Mouse (Mus musculus): ENCODE results near the gene Rhox2f. TPM values are rescaled to one million over a fixed set of nuclear protein-coding genes. Genes with fewer than 3 reads are reported as not detected.
"Not testable (repeated sequence)": the region's sequence is repeated elsewhere in the genome, so short reads cannot be mapped to it uniquely, and the experiment has no call there.

Gene Rhox2f
- polyA plus RNA-seq (2021) = not detected

GRCm38 (mm10) chrX:37571105-37571504 lies at the start of gene Rhox2f:
TSS of gene Rhox2f (plus strand) at chrX:37571405.
- POLR2A ChIA-PET; H3K27me3 ChIP-seq; CTCF ChIA-PET; in situ Hi-C loops (cut with MboI; ENCODE audit: low pct_unique_long_range_greater_than_20kb); ATAC-seq; DNase-seq (ENCODE audit: low read depth, low spot score): not testable (repeated sequence)

- DNase-seq (ENCODE audit: low read depth, low spot score); in situ Hi-C loops (cut with MboI; ENCODE audit: low pct_unique_long_range_greater_than_20kb); H3K27me3 ChIP-seq; POLR2A ChIA-PET; ATAC-seq; CTCF ChIA-PET: not testable (repeated sequence)
Observed at GRCm38 (mm10) chrX:37530152-37530551, 41.1 kb upstream of the Rhox2f start, which contains the start of gene Rhox2e. TSS of gene Rhox2e (plus strand) at chrX:37530452.

GRCm38 (mm10) chrX:37541719-37542118 lies 29.5 kb upstream of the Rhox2f start, which contains the start of gene Rhox3e:
TSS of gene Rhox3e (plus strand) at chrX:37542019.
- H3K27me3 ChIP-seq; in situ Hi-C loops (cut with MboI; ENCODE audit: low pct_unique_long_range_greater_than_20kb); CTCF ChIA-PET; POLR2A ChIA-PET; ATAC-seq; DNase-seq (ENCODE audit: low read depth, low spot score): not testable (repeated sequence)

GRCm38 (mm10) chrX:37557112-37557511 lies 14.1 kb upstream of the Rhox2f start, which contains the start of gene Rhox4e:
TSS of gene Rhox4e (plus strand) at chrX:37557412.
- POLR2A ChIA-PET; CTCF ChIA-PET; H3K27me3 ChIP-seq; in situ Hi-C loops (cut with MboI; ENCODE audit: low pct_unique_long_range_greater_than_20kb); ATAC-seq; DNase-seq (ENCODE audit: low read depth, low spot score): not testable (repeated sequence)

- POLR2A ChIA-PET; in situ Hi-C loops (cut with MboI; ENCODE audit: low pct_unique_long_range_greater_than_20kb); ATAC-seq; CTCF ChIA-PET; H3K27me3 ChIP-seq; DNase-seq (ENCODE audit: low read depth, low spot score): not testable (repeated sequence)
Observed at GRCm38 (mm10) chrX:37572638-37573037, 1.4 kb downstream of the Rhox2f start.

- in situ Hi-C loops (cut with MboI; ENCODE audit: low pct_unique_long_range_greater_than_20kb); ATAC-seq; CTCF ChIA-PET; POLR2A ChIA-PET; H3K27me3 ChIP-seq; DNase-seq (ENCODE audit: low read depth, low spot score): not testable (repeated sequence)
Observed at GRCm38 (mm10) chrX:37580692-37581091, 9.5 kb downstream of the Rhox2f start, which contains the start of gene Rhox3f. TSS of gene Rhox3f (plus strand) at chrX:37580992.

GRCm38 (mm10) chrX:37607604-37608003 lies 36.4 kb downstream of the Rhox2f start, which contains the start of gene Rhox4f:
TSS of gene Rhox4f (minus strand) at chrX:37607704.
- H3K27me3 ChIP-seq; POLR2A ChIA-PET; DNase-seq (ENCODE audit: low read depth, low spot score); ATAC-seq; in situ Hi-C loops (cut with MboI; ENCODE audit: low pct_unique_long_range_greater_than_20kb); CTCF ChIA-PET: not testable (repeated sequence)

Other genes starting within 250 kb of the Rhox2f start
- not detected for gene Rhox3a2, start 191.4 kb upstream of the Rhox2f start, polyA plus RNA-seq (2021)
- not detected for gene Rhox4a2, start 180.6 kb upstream of the Rhox2f start, polyA plus RNA-seq (2021)
- gene Rhox2b, start 159.3 kb upstream of the Rhox2f start, polyA plus RNA-seq (2021) = not detected
- gene Rhox4b, start 138.9 kb upstream of the Rhox2f start, polyA plus RNA-seq (2021) = not detected
- gene Rhox2c, start 117.7 kb upstream of the Rhox2f start, polyA plus RNA-seq (2021) = not detected
- gene Rhox3c, start 112.8 kb upstream of the Rhox2f start, polyA plus RNA-seq (2021) = not detected
- not detected for gene Rhox4c, start 91.1 kb upstream of the Rhox2f start, polyA plus RNA-seq (2021)
- not detected for gene Rhox2d, start 78.0 kb upstream of the Rhox2f start, polyA plus RNA-seq (2021)
- not detected for gene Rhox4d, start 57.0 kb upstream of the Rhox2f start, polyA plus RNA-seq (2021)
- gene Rhox2e, start 41.0 kb upstream of the Rhox2f start, polyA plus RNA-seq (2021) = not detected
- gene Rhox3e, start 29.4 kb upstream of the Rhox2f start, polyA plus RNA-seq (2021) = not detected
- not detected for gene Rhox4e, start 14.0 kb upstream of the Rhox2f start, polyA plus RNA-seq (2021)
- not detected for gene Rhox3f, start 9.6 kb downstream of the Rhox2f start, polyA plus RNA-seq (2021)
- gene Rhox4f, start 36.3 kb downstream of the Rhox2f start, polyA plus RNA-seq (2021) = not detected
- not detected for gene Rhox3g, start 57.2 kb downstream of the Rhox2f start, polyA plus RNA-seq (2021)
- not detected for gene Rhox2g, start 72.1 kb downstream of the Rhox2f start, polyA plus RNA-seq (2021)
- gene Rhox4g, start 79.9 kb downstream of the Rhox2f start, polyA plus RNA-seq (2021) = not detected
- gene Rhox3h, start 97.4 kb downstream of the Rhox2f start, polyA plus RNA-seq (2021) = not detected
- not detected for gene Rhox2h, start 101.9 kb downstream of the Rhox2f start, polyA plus RNA-seq (2021)
- gene Rhox5, start 233.4 kb downstream of the Rhox2f start, polyA plus RNA-seq (2021) = 1.9 TPM

Measured in Patski (cell line).